Mouse (Mus musculus) effector memory CD4-positive, alpha-beta T cell, adult 5 months (primary cell): ENCODE data around the gene Olfr691. TPM values are rescaled to one million over a fixed set of nuclear protein-coding genes. Genes with fewer than 3 reads are reported as not detected.

Experiments used
- polyA plus RNA-seq: library from polyadenylated mRNA; unstranded; fragments of 100-300 nt; shearing (Covaris generic); gene quantifications from one replicate; pipeline ENCODE4 v1.2.1, GENCODE M21; 2017

The Olfr691 gene
- polyA plus RNA-seq: not detected

DNA sequence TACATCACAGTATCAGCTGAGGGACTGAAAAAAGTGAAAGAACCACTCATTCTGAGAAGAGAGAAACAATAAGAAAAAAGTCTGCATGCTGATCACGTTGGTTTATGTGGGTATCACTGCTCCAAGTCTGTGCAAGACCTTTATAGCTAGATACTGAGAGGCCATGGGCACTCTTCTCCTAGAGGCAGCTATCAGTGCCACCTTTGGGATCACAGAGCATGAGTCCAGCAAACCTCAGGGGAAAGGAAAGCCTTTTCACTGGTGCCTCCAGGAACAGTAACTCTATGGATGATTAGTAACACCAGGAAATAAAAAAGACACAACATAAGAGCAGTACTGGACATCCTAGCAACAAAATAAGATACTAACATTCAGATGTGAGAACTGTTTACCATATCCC, at the start of gene Olfr691:
TSS of gene Olfr691 (minus strand) at position 101 of the 400 bp plus-strand sequence.

DNA sequence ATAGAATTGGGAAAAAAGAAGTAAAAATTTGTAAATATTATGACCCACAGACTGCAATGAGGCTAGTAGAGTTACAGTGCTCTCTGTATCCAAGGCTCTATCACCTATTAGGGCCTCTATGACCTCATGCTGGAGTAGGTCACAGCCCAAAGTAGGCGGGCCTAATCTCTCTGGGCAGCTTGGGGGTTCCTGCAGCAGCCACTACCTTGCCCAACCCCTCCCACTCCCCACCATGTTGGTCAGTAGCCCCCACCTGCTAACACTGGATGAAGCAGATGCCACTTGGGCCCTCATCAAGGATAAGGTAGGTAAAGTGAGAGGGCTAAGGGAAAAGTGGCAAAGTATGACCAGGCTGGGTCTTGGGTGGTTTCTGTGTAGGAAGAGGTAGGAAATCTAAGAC, 32.8 kb upstream of the Olfr691 start, which contains the start of gene Gm5901:
TSS of gene Gm5901 (plus strand) at position 173 of the 400 bp plus-strand sequence.

DNA sequence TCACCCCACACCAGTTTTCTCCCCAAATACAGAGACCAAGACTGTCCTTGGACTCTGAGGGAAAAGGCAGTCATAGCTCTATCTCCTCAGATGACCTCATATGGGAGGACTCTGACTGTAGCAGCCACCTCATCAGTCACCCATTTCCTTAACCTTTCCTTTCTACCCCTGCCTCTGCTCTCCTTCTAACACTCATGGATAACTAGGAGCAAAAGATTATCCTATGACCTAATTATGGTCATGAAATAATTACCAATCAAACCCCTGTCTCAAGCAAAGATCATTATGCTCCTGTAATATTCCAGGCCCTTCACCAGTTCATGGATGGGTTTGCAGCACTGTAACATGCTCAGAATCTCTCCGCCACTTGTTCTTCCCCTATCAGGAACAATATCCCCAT, 25.9 kb upstream of the Olfr691 start, which contains the start of gene Olfr692:
TSS of gene Olfr692 (plus strand) at position 301 of the 400 bp plus-strand sequence.

DNA sequence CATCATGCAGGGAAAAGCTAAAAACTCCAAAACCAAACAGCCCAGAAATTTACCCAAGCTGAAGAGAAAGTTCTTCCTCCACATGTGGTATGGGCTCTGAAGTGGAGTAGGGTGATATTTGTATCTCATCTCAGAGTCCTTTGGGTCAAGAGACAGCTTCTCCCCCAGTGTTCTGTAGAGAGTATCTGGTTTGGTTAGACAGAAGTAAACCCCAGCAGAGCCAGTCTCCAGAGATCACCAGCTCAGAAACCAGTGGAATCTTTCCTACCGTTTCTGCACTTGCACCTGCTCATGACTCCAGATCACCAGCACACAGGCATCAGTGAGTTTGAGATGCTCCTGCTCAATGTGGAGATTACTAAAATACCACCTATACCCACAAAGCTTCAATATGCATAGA, 8.1 kb downstream of the Olfr691 start, which contains the start of gene Olfr690:
TSS of gene Olfr690 (minus strand) at position 101 of the 400 bp plus-strand sequence.

DNA sequence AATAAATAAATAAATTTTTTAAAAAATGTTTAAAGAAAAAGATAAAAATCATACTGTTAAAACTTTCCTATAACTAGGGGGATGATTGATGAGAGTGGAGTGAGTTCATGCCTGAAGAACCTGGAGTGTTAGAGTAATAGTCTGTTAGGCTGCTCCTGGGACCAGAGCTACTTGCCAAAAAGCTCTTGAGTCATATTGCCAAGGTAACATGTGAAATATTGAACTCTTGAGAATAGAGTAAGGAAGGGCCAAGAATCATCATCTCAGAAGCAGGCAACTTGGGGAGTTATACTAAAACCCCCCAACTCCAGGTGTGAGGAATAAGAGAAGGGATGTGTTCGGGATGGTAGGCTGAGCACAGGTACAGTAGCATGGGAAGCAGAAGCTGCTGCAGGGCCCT, 31.2 kb downstream of the Olfr691 start, which contains the start of gene Olfr689:
TSS of gene Olfr689 (plus strand) at position 301 of the 400 bp plus-strand sequence.

DNA sequence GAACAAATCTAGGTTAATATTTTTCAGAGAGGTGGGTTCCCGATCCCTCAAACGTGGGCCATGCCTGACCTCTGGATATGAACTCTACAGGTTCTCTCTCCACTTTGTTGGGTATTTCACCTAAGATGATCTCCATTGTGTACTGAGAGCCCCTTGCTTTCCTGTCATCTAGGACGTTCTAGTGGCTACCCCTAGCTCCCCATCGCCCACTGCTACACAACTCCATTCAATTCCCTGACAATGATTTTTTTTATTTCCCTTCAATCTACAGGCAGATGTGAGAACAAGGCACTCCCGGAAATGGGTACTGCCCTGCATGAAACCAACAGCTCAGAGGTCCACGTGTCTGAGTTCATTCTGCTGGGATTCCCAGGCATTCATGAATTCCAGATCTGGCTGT, 54.3 kb downstream of the Olfr691 start, which contains the start of gene Olfr688:
TSS of gene Olfr688 (plus strand) at position 301 of the 400 bp plus-strand sequence.

Other genes with a start within 250 kb of the Olfr691 start
- gene Olfr680-ps1, start 249.5 kb downstream of the Olfr691 start, polyA plus RNA-seq: not detected
- not detected for gene Olfr681, start 225.4 kb downstream of the Olfr691 start, polyA plus RNA-seq
- gene Olfr683, start 195.3 kb downstream of the Olfr691 start, polyA plus RNA-seq: not detected
- gene Olfr684, start 178.6 kb downstream of the Olfr691 start, polyA plus RNA-seq: not detected
- gene Olfr685, start 156.3 kb downstream of the Olfr691 start, polyA plus RNA-seq: not detected
- not detected for gene Olfr686, start 134.8 kb downstream of the Olfr691 start, polyA plus RNA-seq
- not detected for gene Olfr688, start 54.2 kb downstream of the Olfr691 start, polyA plus RNA-seq
- gene Olfr689, start 31.1 kb downstream of the Olfr691 start, polyA plus RNA-seq: 0.10 TPM
- gene Olfr690, start 8.2 kb downstream of the Olfr691 start, polyA plus RNA-seq: not detected
- gene Olfr692, start 26.0 kb upstream of the Olfr691 start, polyA plus RNA-seq: not detected
- not detected for gene Gm5901, start 32.8 kb upstream of the Olfr691 start, polyA plus RNA-seq
- 46.2 TPM for gene Fam160a2, start 57.8 kb upstream of the Olfr691 start, polyA plus RNA-seq
- not detected for gene Cnga4, start 62.3 kb upstream of the Olfr691 start, polyA plus RNA-seq
- not detected for gene Cckbr, start 83.5 kb upstream of the Olfr691 start, polyA plus RNA-seq
- not detected for gene Cavin3, start 140.0 kb upstream of the Olfr691 start, polyA plus RNA-seq
- 15.0 TPM for gene Smpd1, start 212.1 kb upstream of the Olfr691 start, polyA plus RNA-seq
- 4.1 TPM for gene Apbb1, start 239.4 kb upstream of the Olfr691 start, polyA plus RNA-seq